Mouse (Mus musculus) kidney, adult 2 months (tissue): ENCODE data around the gene Rai1.

ENCODE experiments used
- CTCF ChIP-seq: fragments of 200-500 bp; conservative IDR thresholded peaks from 2 replicates; pipeline ENCODE4 v1.5.1; 2011; ENCODE audit warnings: low read depth, mild to moderate bottlenecking, control low read depth, low read length, moderate library complexity, mixed read lengths; ENCODE audit not compliant: insufficient read depth, insufficient read length
- POLR2A ChIP-seq: fragments of 200-500 bp; IDR thresholded peaks from one replicate; pipeline ENCODE4 v1.6.1; 2011; ENCODE audit warnings: low read depth, low read length, control low read depth

GRCm38 (mm10) chr11:60152339-60152738 is 47.5 kb downstream of the Rai1 start:
- TF ChIP-seq POLR2A (no peak), CTCF (no peak)
